Mouse (Mus musculus): ENCODE results near the gene Deup1.

- TF ChIP-seq CTCF (IDR thresholded peaks at IDR 0.05; ENCODE audit: low read depth), result no peak
- no peak for TF ChIP-seq EP300 (IDR thresholded peaks at IDR 0.05; ENCODE audit: low read depth)
Observed at GRCm38 (mm10) chr9:15600156-15600858, 27.4 kb downstream of the Deup1 start.

Data from liver, postnatal 0 days (tissue).